Mouse (Mus musculus) brain, embryonic 14.5 days (tissue): ENCODE measurements at regions not wholly inside any gene's neighbourhood (a gene's known extent, or its start where the extent isn't known, plus 50 kb on each side); places are given as distances from the start of the nearest gene placed in this dataset.

Experiments used
- CTCF ChIP-seq: fragments of 200-500 bp; IDR thresholded peaks from 2 replicates; pipeline ENCODE4 v1.5.1; 2012; ENCODE audit warnings: inconsistent platforms, mild to moderate bottlenecking, moderate library complexity, borderline replicate concordance; ENCODE audit not compliant: insufficient read depth, insufficient read length; ENCODE audit errors: extremely low read depth
- POLR2A ChIP-seq: fragments of 200-500 bp; IDR thresholded peaks from 2 replicates; pipeline ENCODE4 v1.6.1; 2012; ENCODE audit warnings: mild to moderate bottlenecking, inconsistent platforms, borderline replicate concordance; ENCODE audit not compliant: poor library complexity, insufficient read depth, insufficient read length, severe bottlenecking; ENCODE audit errors: extremely low read depth

GRCm38 (mm10) chr3:123893691-123894090, 203.0 kb upstream of the Ndst3 start:
- TF ChIP-seq POLR2A = no peak
- no peak for TF ChIP-seq CTCF
